Mouse (Mus musculus): ENCODE data around the gene Atp2b2.

- TF ChIP-seq CTCF (IDR thresholded peaks at IDR 0.05; ENCODE audit: extremely low read depth, insufficient read depth, insufficient read length, insufficient replicate concordance) (no peak), POLR2A (IDR thresholded peaks at IDR 0.05; ENCODE audit: low read depth, low read length) (no peak)
Measured at GRCm38 (mm10) chr6:113856790-113857189, 185.6 kb downstream of the Atp2b2 start.
